Mouse (Mus musculus): Measurements from ENCODE around the gene Cacng1. TPM values are rescaled to one million over a fixed set of nuclear protein-coding genes. Genes with fewer than 3 reads are reported as not detected.

Gene Cacng1
- polyA plus RNA-seq (2015; fragmentation: Nextera tagmentation; extraction: Ambion mirVana), result 1.3 and 2.9 TPM in 2 replicates

- Histone ChIP-seq H3K9ac (no peak within 1 kb of the TSS), H3K27ac (no peak within 1 kb of the TSS), H3K4me2 (no peak within 1 kb of the TSS), H3K9me3 (replicated peaks) (no peaks in the 10 kb centered on the region), H3K27me3 (no peaks in the 10 kb centered on the region), H3K4me3 (replicated peaks) (no peak within 1 kb of the TSS), H3K36me3 (no peaks in the 10 kb centered on the region), H3K4me1 (peaks cover 17% of the 10 kb centered on the region)
- WGBS, result 53% methylated on average over 16 of the region's 16 CpGs
- peak; percentile 82 for ATAC-seq (replicated peaks; ENCODE audit: low FRiP score)
Measured at GRCm38 (mm10) chr11:107716332-107716938, at the start of gene Cacng1. Gene Cacng1 (minus strand): TSS chr11:107716522.

DNA sequence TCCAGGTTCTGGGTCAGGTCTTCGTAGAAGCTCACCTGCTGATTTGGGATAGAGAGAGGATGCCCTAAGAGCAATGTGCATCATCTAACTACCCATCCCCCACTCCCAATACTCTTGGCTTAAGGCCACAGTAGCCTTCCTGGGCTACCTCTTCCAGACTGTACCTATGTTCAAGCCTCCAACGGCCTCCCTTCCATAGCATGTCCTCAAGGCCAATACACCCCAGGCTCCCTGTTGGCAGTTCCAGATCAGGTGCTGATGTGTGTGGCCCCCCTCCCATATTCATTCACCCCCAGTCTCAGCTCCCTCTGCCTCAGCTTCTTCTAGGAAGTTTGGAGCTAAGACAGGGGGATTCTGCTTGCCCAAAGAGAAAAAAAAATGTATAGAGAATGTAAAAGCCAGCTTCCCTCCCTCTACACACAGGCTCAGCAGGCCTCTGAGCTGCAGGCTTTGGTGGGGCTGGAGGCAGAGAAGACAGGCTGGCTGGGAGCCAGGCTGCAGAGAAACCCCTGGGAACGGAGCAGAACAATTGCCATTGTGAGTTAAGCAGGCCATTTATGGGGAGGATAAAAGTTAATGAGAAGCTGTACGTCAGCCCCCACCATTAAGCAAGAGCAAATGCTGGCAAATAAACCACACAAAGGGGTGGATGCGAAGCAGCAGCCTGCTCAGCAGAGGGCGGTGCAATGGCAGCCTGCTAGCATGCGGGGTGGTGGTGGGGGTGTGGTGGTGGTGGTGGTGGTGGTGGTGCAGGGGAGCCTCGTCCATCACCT, 46.6 kb upstream of the Cacng1 start:
- ATAC-seq (replicated peaks; ENCODE audit: low FRiP score), result no peak
- Histone ChIP-seq H3K4me1 (peaks cover 26% of the 10 kb centered on the region), H3K9ac (no peak overlapping the region), H3K9me3 (replicated peaks) (no peaks in the 10 kb centered on the region), H3K27ac (no peak overlapping the region), H3K36me3 (no peaks in the 10 kb centered on the region), H3K4me3 (replicated peaks) (no peak overlapping the region), H3K27me3 (no peaks in the 10 kb centered on the region), H3K4me2 (no peak overlapping the region)
- 22% methylated on average over 8 of the region's 8 CpGs for WGBS

DNA sequence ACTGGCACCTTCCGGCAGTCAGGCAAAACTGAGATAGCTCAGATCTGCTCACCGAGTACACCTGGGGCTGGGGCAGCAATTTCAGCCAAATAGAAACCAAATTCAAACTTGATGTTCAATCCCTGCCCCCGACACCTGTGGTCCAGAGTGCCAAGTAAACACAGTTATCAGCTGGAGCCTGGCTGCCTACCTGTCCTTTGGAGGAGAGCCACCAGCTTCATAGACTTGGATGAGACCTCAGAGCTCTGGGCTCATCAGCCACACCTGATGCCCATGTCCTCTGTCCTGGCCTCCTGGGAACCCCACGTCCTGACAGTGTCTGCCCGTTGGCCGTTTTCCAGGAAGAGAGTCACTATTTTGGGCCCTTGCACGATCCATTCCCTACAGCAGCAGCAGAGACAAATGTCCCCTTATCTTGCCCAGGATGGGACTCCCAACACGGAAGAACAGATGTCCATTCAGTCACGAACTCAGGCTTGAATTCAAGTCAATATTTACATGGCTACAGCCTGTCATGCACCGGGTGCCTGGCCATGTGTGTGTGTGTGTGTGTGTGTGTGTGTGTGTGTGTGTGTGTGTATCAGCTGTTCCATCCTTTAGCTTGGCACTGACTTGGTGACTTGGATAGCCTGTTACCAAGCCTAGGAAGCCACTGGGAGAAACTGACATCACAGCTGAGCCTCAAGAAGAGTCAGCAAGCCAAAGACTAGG, 45.6 kb upstream of the Cacng1 start:
- WGBS, result 72% methylated on average over 10 of the region's 10 CpGs

GRCm38 (mm10) chr11:107760001-107760400, 43.7 kb upstream of the Cacng1 start:
- Histone ChIP-seq H3K4me3 (replicated peaks) (no peak overlapping the region), H3K27ac (no peak overlapping the region), H3K4me1 (peaks cover 14% of the 10 kb centered on the region), H3K9me3 (replicated peaks) (no peaks in the 10 kb centered on the region), H3K36me3 (no peaks in the 10 kb centered on the region), H3K27me3 (no peaks in the 10 kb centered on the region), H3K4me2 (no peak overlapping the region), H3K9ac (no peak overlapping the region)
- ATAC-seq (replicated peaks; ENCODE audit: low FRiP score), result no peak
- WGBS, result 70% methylated on average over 10 of the region's 10 CpGs

More for the DNA sequence above, 45.6 kb upstream of the Cacng1 start:
- H3K36me3 ChIP-seq, result no peaks in the 10 kb centered on the region
- no peak for ATAC-seq (replicated peaks; ENCODE audit: low FRiP score)
- no peaks in the 10 kb centered on the region for H3K27me3 ChIP-seq
- H3K27ac ChIP-seq, result no peak overlapping the region
- no peak overlapping the region for H3K9ac ChIP-seq
- H3K4me2 ChIP-seq, result no peak overlapping the region
- H3K9me3 ChIP-seq (replicated peaks), result no peaks in the 10 kb centered on the region
- no peak overlapping the region for H3K4me3 ChIP-seq (replicated peaks)
- peaks cover 19% of the 10 kb centered on the region for H3K4me1 ChIP-seq

GRCm38 (mm10) chr11:107759516-107759915, 43.2 kb upstream of the Cacng1 start:
- Histone ChIP-seq H3K36me3 (no peaks in the 10 kb centered on the region), H3K27ac (no peak overlapping the region), H3K9ac (no peak overlapping the region), H3K4me1 (peaks cover 14% of the 10 kb centered on the region), H3K4me3 (replicated peaks) (no peak overlapping the region), H3K4me2 (no peak overlapping the region), H3K9me3 (replicated peaks) (no peaks in the 10 kb centered on the region), H3K27me3 (no peaks in the 10 kb centered on the region)
- no peak for ATAC-seq (replicated peaks; ENCODE audit: low FRiP score)
- WGBS, result 74% methylated on average over 9 of the region's 9 CpGs

GRCm38 (mm10) chr11:107749114-107749513, 32.8 kb upstream of the Cacng1 start:
- Histone ChIP-seq H3K4me1 (no peaks in the 10 kb centered on the region), H3K4me3 (replicated peaks) (no peak overlapping the region), H3K4me2 (no peak overlapping the region), H3K27me3 (no peaks in the 10 kb centered on the region), H3K9me3 (replicated peaks) (no peaks in the 10 kb centered on the region), H3K36me3 (no peaks in the 10 kb centered on the region), H3K9ac (no peak overlapping the region), H3K27ac (no peak overlapping the region)
- WGBS, result 86% methylated on average over 5 of the region's 5 CpGs
- ATAC-seq (replicated peaks; ENCODE audit: low FRiP score), result no peak

DNA sequence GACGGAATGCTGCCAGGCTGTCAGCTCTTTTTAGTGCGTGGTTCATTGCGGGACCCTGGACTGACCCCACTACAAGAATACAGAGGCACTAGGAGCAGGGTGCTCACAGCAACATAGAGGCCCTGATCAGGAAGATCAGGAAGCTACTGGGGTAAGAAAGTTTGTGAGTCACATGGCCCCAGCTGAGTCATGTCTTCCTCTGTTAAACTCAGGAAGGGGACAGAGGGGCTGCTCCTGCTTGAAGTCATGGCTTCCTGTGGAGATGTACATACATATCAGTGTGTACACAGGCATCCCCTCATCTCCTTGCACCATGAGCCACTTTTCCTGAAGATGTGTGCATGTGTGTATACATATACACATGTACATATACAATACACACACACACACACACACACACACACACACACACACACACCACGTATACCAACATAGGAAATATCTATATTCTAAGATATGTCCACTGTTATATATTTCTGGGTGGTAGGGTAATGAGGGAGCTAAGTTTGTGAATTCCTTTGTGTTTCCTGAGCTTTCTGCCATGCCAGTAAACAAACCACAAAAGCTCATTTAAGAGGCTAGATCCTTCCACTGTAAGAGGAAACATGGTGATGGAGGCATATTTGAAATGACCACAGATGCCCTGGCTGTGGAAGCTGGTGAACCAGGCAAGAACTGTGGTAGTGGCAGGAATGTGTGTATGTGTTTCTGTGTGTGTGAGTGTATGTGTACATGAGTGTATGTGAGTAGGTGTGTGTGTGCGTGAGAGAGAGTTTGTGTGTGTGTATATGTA, 32.1 kb upstream of the Cacng1 start:
- Histone ChIP-seq H3K27me3 (no peaks in the 10 kb centered on the region), H3K9me3 (replicated peaks) (no peaks in the 10 kb centered on the region), H3K4me2 (no peak overlapping the region), H3K4me3 (replicated peaks) (no peak overlapping the region), H3K27ac (no peak overlapping the region), H3K36me3 (no peaks in the 10 kb centered on the region), H3K4me1 (no peaks in the 10 kb centered on the region), H3K9ac (no peak overlapping the region)
- no peak for ATAC-seq (replicated peaks; ENCODE audit: low FRiP score)
- WGBS, result 67% methylated on average over 5 of the region's 5 CpGs

DNA sequence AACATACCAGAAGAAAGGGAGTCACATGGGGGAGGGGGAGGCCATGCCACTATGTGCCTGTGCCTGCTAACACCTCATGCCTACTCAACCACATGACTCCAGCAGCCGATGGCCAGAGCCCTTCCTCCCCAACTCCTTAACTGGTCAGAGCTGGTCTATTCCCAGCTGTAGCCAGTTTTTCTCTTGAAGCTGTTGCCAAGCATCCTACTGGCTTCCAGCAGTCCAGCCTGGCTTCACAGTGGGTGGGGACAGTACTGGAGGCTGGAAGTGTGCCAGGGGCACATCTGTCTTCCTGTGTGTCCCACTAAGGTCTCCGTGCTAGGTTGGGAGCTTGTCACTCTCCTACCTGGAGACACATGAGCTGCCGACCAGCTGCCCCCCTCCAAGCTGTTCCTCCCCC, 26.8 kb upstream of the Cacng1 start:
- peaks cover 14% of the 10 kb centered on the region for H3K4me1 ChIP-seq
- H3K27ac ChIP-seq, result no peak overlapping the region
- no peak overlapping the region for H3K4me2 ChIP-seq
- no peak overlapping the region for H3K9ac ChIP-seq
- H3K27me3 ChIP-seq, result no peaks in the 10 kb centered on the region
- WGBS, result 41% methylated on average over 3 of the region's 3 CpGs
- no peaks in the 10 kb centered on the region for H3K9me3 ChIP-seq (replicated peaks)
- no peak overlapping the region for H3K4me3 ChIP-seq (replicated peaks)
- H3K36me3 ChIP-seq, result no peaks in the 10 kb centered on the region
- peak; percentile 71 for ATAC-seq (replicated peaks; ENCODE audit: low FRiP score)

DNA sequence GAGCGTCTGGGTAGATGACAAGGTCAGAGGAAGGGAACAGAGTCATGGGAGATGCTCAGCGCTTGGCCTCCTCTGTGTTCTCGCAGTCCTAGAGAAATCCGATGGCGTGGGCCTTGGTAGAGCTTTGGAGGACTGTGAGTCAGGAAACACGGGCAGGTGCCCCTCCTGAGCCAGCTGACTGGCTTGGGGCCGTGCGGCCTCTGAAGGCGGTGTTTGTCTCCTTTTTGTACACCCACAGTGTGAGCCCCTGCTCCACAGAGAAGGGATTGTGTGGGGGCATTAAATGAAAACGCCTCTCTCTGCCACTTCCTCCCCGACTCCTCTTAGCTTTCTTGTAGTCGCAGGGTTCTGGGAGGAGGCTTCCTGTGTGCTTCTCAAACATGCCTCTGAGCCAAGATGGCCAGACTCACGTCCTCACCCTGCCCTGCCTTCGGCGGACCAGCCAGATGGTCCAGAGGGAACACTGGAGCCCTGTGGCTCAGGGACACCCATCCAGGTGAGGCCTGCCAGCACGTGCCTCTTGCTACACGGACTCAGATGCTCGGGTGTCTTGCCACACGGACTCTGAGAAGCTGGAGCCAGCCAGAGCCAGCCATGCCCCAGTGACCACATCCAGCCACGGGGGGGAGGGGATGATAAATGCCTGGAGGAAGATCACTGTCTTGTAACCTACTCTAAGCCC, 22.2 kb upstream of the Cacng1 start:
- 68% methylated on average over 20 of the region's 20 CpGs for WGBS
- no peak overlapping the region for H3K9ac ChIP-seq
- H3K4me2 ChIP-seq, result no peak overlapping the region
- H3K4me3 ChIP-seq (replicated peaks), result no peak overlapping the region
- no peaks in the 10 kb centered on the region for H3K27me3 ChIP-seq
- ATAC-seq (replicated peaks; ENCODE audit: low FRiP score), result peak; percentile 61; the same call in 1 of the 2 replicates
- no peaks in the 10 kb centered on the region for H3K9me3 ChIP-seq (replicated peaks)
- H3K4me1 ChIP-seq, result peaks cover 14% of the 10 kb centered on the region
- H3K36me3 ChIP-seq, result peaks cover 11% of the 10 kb centered on the region; the same call in 1 of the 2 replicates
- H3K27ac ChIP-seq, result 0 out of 2 replicates have a peak overlapping the region, but pooled peaks have one; percentile 18

- H3K27ac ChIP-seq, result no peak overlapping the region
- WGBS, result 79% methylated on average over 6 of the region's 6 CpGs
Measured at GRCm38 (mm10) chr11:107737886-107738285, 21.6 kb upstream of the Cacng1 start.

DNA sequence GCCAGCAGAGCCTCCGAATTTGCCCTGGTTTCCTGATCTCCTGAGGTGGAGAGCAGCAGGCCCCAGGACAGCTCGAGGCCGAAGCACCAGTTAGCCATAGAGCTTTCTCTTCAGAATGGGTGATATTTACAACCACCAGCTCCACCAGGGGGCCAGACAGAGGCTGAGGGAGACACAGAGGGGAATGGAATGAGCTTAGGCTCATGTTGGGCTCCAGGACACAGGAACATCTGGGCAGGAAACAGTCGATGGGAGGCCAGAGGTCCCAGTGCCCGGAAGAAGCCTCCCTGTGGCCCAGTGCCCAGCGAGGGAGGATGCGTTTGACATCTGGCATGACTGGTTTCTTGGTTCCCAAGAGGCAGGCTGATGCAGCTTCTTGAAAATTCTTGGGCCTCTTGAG, 17.8 kb upstream of the Cacng1 start:
- ATAC-seq (replicated peaks; ENCODE audit: low FRiP score), result no peak
- no peak overlapping the region for H3K27ac ChIP-seq
- peaks cover 9% of the 10 kb centered on the region for H3K4me1 ChIP-seq
- H3K36me3 ChIP-seq, result peaks cover 11% of the 10 kb centered on the region; the same call in 1 of the 2 replicates
- no peaks in the 10 kb centered on the region for H3K9me3 ChIP-seq (replicated peaks)
- no peak overlapping the region for H3K9ac ChIP-seq
- H3K4me3 ChIP-seq (replicated peaks), result no peak overlapping the region
- H3K27me3 ChIP-seq, result no peaks in the 10 kb centered on the region
- H3K4me2 ChIP-seq, result no peak overlapping the region
- 70% methylated on average over 7 of the region's 7 CpGs for WGBS

More at GRCm38 (mm10) chr11:107737886-107738285, 21.6 kb upstream of the Cacng1 start:
- H3K27me3 ChIP-seq, result no peaks in the 10 kb centered on the region
- H3K4me3 ChIP-seq (replicated peaks), result no peak overlapping the region
- peaks cover 10% of the 10 kb centered on the region for H3K4me1 ChIP-seq
- no peaks in the 10 kb centered on the region for H3K9me3 ChIP-seq (replicated peaks)
- H3K4me2 ChIP-seq, result no peak overlapping the region
- H3K36me3 ChIP-seq, result peaks cover 11% of the 10 kb centered on the region; the same call in 1 of the 2 replicates
- ATAC-seq (replicated peaks; ENCODE audit: low FRiP score), result no peak
- no peak overlapping the region for H3K9ac ChIP-seq
